ENCODE assay signal across 7 mouse cellular contexts in the genomic region with DNA sequence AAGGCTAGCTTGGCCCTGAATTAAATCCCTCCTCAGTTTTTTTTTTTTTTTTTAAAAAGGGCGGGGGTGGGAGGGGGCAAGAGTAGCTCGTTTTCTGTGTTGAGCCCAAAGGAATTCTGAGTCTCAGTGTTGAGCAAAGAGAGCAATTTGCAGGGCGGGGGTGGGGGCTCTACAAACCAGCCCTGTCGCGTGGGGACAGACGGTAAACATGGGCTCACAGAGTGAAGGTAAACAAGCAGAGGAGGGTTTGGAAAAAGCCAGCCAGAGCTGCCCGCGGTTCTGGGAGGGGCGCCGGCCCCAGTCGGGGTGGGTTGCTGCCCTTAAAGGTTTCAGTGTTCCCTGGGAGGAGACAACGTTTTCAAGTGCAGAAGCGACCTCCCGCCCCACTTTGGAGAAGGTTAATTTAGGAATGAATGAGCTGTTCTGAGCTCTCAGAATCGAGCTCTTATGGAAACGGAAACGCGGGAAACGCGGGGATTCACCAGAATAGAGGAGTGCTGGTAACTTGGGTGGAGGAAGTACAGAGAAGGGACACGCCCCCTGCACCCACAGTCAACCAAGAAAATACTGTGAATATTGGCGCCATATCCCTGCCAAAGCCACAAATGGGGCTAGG. TPM values are rescaled to one million over a fixed set of nuclear protein-coding genes. Genes with fewer than 3 reads are reported as not detected.
DNase-seq lines count a peak whose midpoint lies in the region; ATAC-seq and TF ChIP-seq lines count a peak whose summit lies in the region.

No protein-coding gene starts in this region.

- H3K27ac ChIP-seq in ES-E14 (ENCODE audit: insufficient read depth, low read depth, low read length, poor library complexity, severe bottlenecking) = peak overlapping the region; percentile 94
- peak overlapping the region; percentile 89 for H3K27ac ChIP-seq in forebrain, embryonic 10.5 days
- H3K27ac ChIP-seq in limb, embryonic 12.5 days = peak overlapping the region; percentile 78
- no peak overlapping the region for H3K27ac ChIP-seq in midbrain, embryonic 13.5 days

- H3K36me3 ChIP-seq in ES-E14 (ENCODE audit: control insufficient read depth, insufficient read depth, low read length, poor library complexity, severe bottlenecking) = no peaks in the 10 kb centered on the region
- no peaks in the 10 kb centered on the region for H3K36me3 ChIP-seq in forebrain, embryonic 10.5 days (replicated peaks)
- H3K36me3 ChIP-seq in limb, embryonic 12.5 days = no peaks in the 10 kb centered on the region
- H3K36me3 ChIP-seq in midbrain, embryonic 13.5 days = no peaks in the 10 kb centered on the region

- peak overlapping the region; percentile 47; the same call in 1 of the 2 replicates for H3K9ac ChIP-seq in ES-E14 (ENCODE audit: insufficient read depth, low read depth, low read length, poor library complexity, severe bottlenecking)
- peak overlapping the region; percentile 54 for H3K9ac ChIP-seq in limb, embryonic 12.5 days (replicated peaks)
- H3K9ac ChIP-seq in midbrain, embryonic 13.5 days (replicated peaks) = peak overlapping the region; percentile 58; the same call in 1 of the 2 replicates

- 1% methylated on average over 22 of the region's 22 CpGs for WGBS in forebrain, embryonic 10.5 days
- WGBS in limb, embryonic 12.5 days = 2% methylated on average over 22 of the region's 22 CpGs
- WGBS in midbrain, embryonic 13.5 days = under 1% methylated on average over 22 of the region's 22 CpGs

- no peaks in the 10 kb centered on the region for H3K9me3 ChIP-seq in ES-E14 (ENCODE audit: control insufficient read depth, insufficient read depth, low read depth, low read length)
- peaks cover 6% of the 10 kb centered on the region; the same call in 1 of the 2 replicates for H3K9me3 ChIP-seq in forebrain, embryonic 10.5 days
- 0 out of 2 replicates have a peak, but pooled peaks cover 6% of the 10 kb centered on the region for H3K9me3 ChIP-seq in limb, embryonic 12.5 days
- peaks cover 3% of the 10 kb centered on the region; the same call in 1 of the 2 replicates for H3K9me3 ChIP-seq in midbrain, embryonic 13.5 days

- H3K4me2 ChIP-seq in limb, embryonic 12.5 days = peak overlapping the region; percentile 69
- peak overlapping the region; percentile 59 for H3K4me2 ChIP-seq in midbrain, embryonic 13.5 days (replicated peaks)

- no peaks in the 10 kb centered on the region for H3K27me3 ChIP-seq in forebrain, embryonic 10.5 days (ENCODE audit: poor library complexity, severe bottlenecking)
- H3K27me3 ChIP-seq in limb, embryonic 12.5 days = no peaks in the 10 kb centered on the region
- no peaks in the 10 kb centered on the region for H3K27me3 ChIP-seq in midbrain, embryonic 13.5 days

- peak; percentile 72 for ATAC-seq in limb, embryonic 12.5 days (ENCODE audit: insufficient number of reproducible peaks, insufficient read depth, low FRiP score, low TSS enrichment, low read depth)
- ATAC-seq in midbrain, embryonic 13.5 days = peak; percentile 17; the same call in 1 of the 2 replicates

- peaks cover 0 to 6% of the 10 kb centered on the region in 2 experiments; a peak in 2 of 4 replicates for H3K4me1 ChIP-seq in ES-E14 (ENCODE audit: control insufficient read depth in 2 of 2, insufficient read depth in 2 of 2, low read length in 2 of 2, poor library complexity in 1 of 2)
- H3K4me1 ChIP-seq in forebrain, embryonic 10.5 days = peaks cover 33% of the 10 kb centered on the region
- peaks cover 16% of the 10 kb centered on the region for H3K4me1 ChIP-seq in limb, embryonic 12.5 days (replicated peaks)
- peaks cover 12% of the 10 kb centered on the region for H3K4me1 ChIP-seq in midbrain, embryonic 13.5 days (replicated peaks)

- DNase-seq in CD4-positive helper T cell, adult 2 months (ENCODE audit: low read depth, low spot score) = peak; percentile 71
- DNase-seq in ES-E14 (ENCODE audit: low read depth, low spot score) = peak; percentile 67
- peak; percentile 53 for DNase-seq in forebrain, embryonic 10.5 days (ENCODE audit: extremely low spot score, low spot score)
- DNase-seq in cerebellum, postnatal 14 days = no peak
- DNase-seq in right cerebral cortex, postnatal 10 days (ENCODE audit: low spot score in 2 of 2) = no peak

- H3K4me3 ChIP-seq in ES-E14 (ENCODE audit: insufficient read depth in 1 of 2, low read depth in 1 of 2, low read length in 2 of 2, poor library complexity in 1 of 2, severe bottlenecking in 1 of 2) = peak overlapping the region; percentile 29 to 37
- H3K4me3 ChIP-seq in forebrain, embryonic 10.5 days = peak overlapping the region; percentile 53
- H3K4me3 ChIP-seq in limb, embryonic 12.5 days (replicated peaks) = peak overlapping the region; percentile 39
- H3K4me3 ChIP-seq in midbrain, embryonic 13.5 days (replicated peaks) = peak overlapping the region; percentile 36

- in situ Hi-C loops in ES-E14 (cut with MboI; ENCODE audit: low sequenced_read_pairs in 2 of 2, unreplicated experiment in 2 of 2) = no loop called here

TF ChIP-seq in ES-E14, 5 proteins besides CTCF, POLR2A, EP300 and RAD21:
- TF ChIP-seq CHD2 (IDR thresholded peaks at IDR 0.05; ENCODE audit: low read depth, low read length) = no peak
- peak; percentile 96 for TF ChIP-seq ZNF384 (IDR thresholded peaks at IDR 0.05; ENCODE audit: low read depth, low read length)

RNA-seq across cellular contexts. Expression of a gene that starts 7.6 kb away (rescaled TPM):
- total RNA-seq in ES-E14 (2012; rRNA removed) = 9.2 and 25.0 TPM in 2 replicates
- polyA plus RNA-seq in forebrain, embryonic 10.5 days (2016; fragmentation: Nextera tagmentation; extraction: Ambion mirVana) = 6.3 and 7.2 TPM in 2 replicates
- 2.6 and 3.4 TPM in 2 replicates for polyA plus RNA-seq in limb, embryonic 12.5 days (2016; fragmentation: Nextera tagmentation; extraction: Ambion mirVana)
- polyA plus RNA-seq in midbrain, embryonic 13.5 days (2015; fragmentation: Nextera tagmentation; extraction: Ambion mirVana) = 9.1 and 12.3 TPM in 2 replicates

Comparison
In these comparisons a context has a peak if more than half of its experiments do, and no peak if none do; other contexts are left out.
1. DNase-seq: peak in CD4-positive helper T cell, adult 2 months (single experiment), ES-E14 (single experiment) and forebrain, embryonic 10.5 days (single experiment); none in cerebellum, postnatal 14 days (0 of 2) and right cerebral cortex, postnatal 10 days (0 of 2).
2. Peak in every context shown above with its lines, with median percentiles within 50 percentile points of each other: H3K4me3 ChIP-seq and H3K9ac ChIP-seq.